Mouse (Mus musculus): Measurements from ENCODE around the gene Shisa9.

DNA sequence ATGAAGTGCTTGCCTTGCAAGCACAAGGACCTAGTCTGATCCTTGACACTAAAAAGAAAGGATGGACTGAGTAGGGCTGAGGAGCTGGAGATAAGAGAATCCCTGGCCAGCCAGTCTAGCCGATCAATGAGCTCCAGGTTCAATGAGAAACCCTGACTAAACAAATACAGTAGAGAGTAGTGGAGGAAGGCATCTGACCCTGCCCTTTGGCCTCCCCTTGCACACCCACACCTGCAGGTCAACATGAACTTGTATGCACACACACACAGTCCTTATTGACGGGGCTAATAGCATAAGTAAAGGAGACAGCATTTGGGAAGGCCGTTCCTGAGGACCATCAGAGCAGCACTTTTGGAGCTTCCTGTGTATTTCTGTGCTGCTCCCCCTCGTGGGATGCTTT, 254.7 kb downstream of the Shisa9 start:
- no peak for TF ChIP-seq CTCF (IDR thresholded peaks at IDR 0.05; ENCODE audit: extremely low read depth, insufficient read depth, insufficient read length, insufficient replicate concordance)
- TF ChIP-seq POLR2A (IDR thresholded peaks at IDR 0.05; ENCODE audit: low read depth, low read length), result no peak

Measured in spleen, adult 2 months (tissue).